Mouse (Mus musculus) MEL (cell line): ENCODE results near the gene Keap1. TPM values are rescaled to one million over a fixed set of nuclear protein-coding genes. Genes with fewer than 3 reads are reported as not detected.

Experiments used
- DNase-seq: peaks from one replicate; pipeline ENCODE4 v3.0.0; 2011; ENCODE audit warnings: low read depth, low spot score
- H3K27ac ChIP-seq: 2 replicates; pipeline ENCODE4 v1.5.1; 2012; ENCODE audit warnings: low read depth, mild to moderate bottlenecking, control low read depth, low read length, moderate library complexity; ENCODE audit not compliant: control insufficient read depth
- H3K27me3 ChIP-seq, 2 experiments: fragments of 150-350 bp in 1 of 2; sonication (generic) in 1 of 2; 2 replicates each; pipeline ENCODE4 v1.6.1; 2012; ENCODE audit warnings: low read length in 2 of 2, mild to moderate bottlenecking in 2 of 2, improper control_type of control experiment in 1 of 2, moderate library complexity in 1 of 2; ENCODE audit not compliant: insufficient read depth in 2 of 2, control insufficient read depth in 1 of 2
- H3K36me3 ChIP-seq, 2 experiments: 2 replicates each; pipeline ENCODE4 v1.6.1; 2012 to 2014; ENCODE audit warnings: low read length in 2 of 2, improper control_type of control experiment in 1 of 2, inconsistent platforms in 1 of 2, mild to moderate bottlenecking in 1 of 2; ENCODE audit not compliant: insufficient read depth in 2 of 2, control insufficient read depth in 1 of 2
- H3K4me1 ChIP-seq, 2 experiments: fragments of 150-350 bp in 1 of 2; sonication (generic) in 1 of 2; 2 replicates each; pipeline ENCODE4 v1.6.1; 2012; ENCODE audit warnings: low read length in 2 of 2, improper control_type of control experiment in 1 of 2, mild to moderate bottlenecking in 1 of 2; ENCODE audit not compliant: insufficient read depth in 2 of 2, control insufficient read depth in 1 of 2
- H3K4me3 ChIP-seq, 2 experiments: fragments of 150-350 bp in 1 of 2; sonication (generic) in 1 of 2; 2 replicates each; pipeline ENCODE4 v1.5.1; 2012; ENCODE audit warnings: low read depth in 2 of 2, low read length in 2 of 2, mild to moderate bottlenecking in 2 of 2, moderate library complexity in 2 of 2, control low read depth in 1 of 2, improper control_type of control experiment in 1 of 2; ENCODE audit not compliant: control insufficient read depth in 1 of 2, insufficient read depth in 1 of 2
- H3K79me2 ChIP-seq: 2 replicates; pipeline ENCODE4 v1.6.1; 2012; ENCODE audit warnings: mild to moderate bottlenecking, low read length, moderate library complexity; ENCODE audit not compliant: control insufficient read depth, poor library complexity, insufficient read depth
- H3K9ac ChIP-seq: 2 replicates; pipeline ENCODE4 v1.6.1; 2012; ENCODE audit warnings: low read depth, mild to moderate bottlenecking, control low read depth, low read length, moderate library complexity; ENCODE audit not compliant: control insufficient read depth, poor library complexity, severe bottlenecking
- H3K9me3 ChIP-seq: fragments of 150-350 bp; sonication (generic); replicated peaks from 2 replicates; pipeline ENCODE4 v1.6.1; 2012; ENCODE audit warnings: mild to moderate bottlenecking, low read length, improper control_type of control experiment, moderate library complexity; ENCODE audit not compliant: insufficient read depth
- BHLHE40 ChIP-seq: IDR thresholded peaks from 2 replicates; pipeline ENCODE4 v1.6.1; 2012; ENCODE audit warnings: low read depth, mild to moderate bottlenecking, inconsistent platforms, low read length, improper control_type of control experiment, borderline replicate concordance
- CHD2 ChIP-seq: IDR thresholded peaks from 2 replicates; pipeline ENCODE4 v1.6.1; 2011; ENCODE audit warnings: low read length, improper control_type of control experiment
- CTCF ChIP-seq, 3 experiments: IDR thresholded peaks in 2 of 3; conservative IDR thresholded peaks in 1 of 3; 2 replicates each; pipeline ENCODE4 v1.5.1; 2011 to 2012; ENCODE audit warnings: low read length in 3 of 3, low read depth in 2 of 3, mild to moderate bottlenecking in 2 of 3, improper control_type of control experiment in 1 of 3, inconsistent platforms in 1 of 3, mixed read lengths in 1 of 3, moderate library complexity in 1 of 3; ENCODE audit not compliant: control insufficient read depth in 1 of 3, insufficient read depth in 1 of 3, poor library complexity in 1 of 3, severe bottlenecking in 1 of 3
- E2F4 ChIP-seq: IDR thresholded peaks from 2 replicates; pipeline ENCODE4 v1.6.1; 2011; ENCODE audit warnings: low read depth, low read length, improper control_type of control experiment, borderline replicate concordance
- ELF1 ChIP-seq: IDR thresholded peaks from 2 replicates; pipeline ENCODE4 v1.6.1; 2014; ENCODE audit warnings: low read depth, mild to moderate bottlenecking, inconsistent platforms, low read length, improper control_type of control experiment, moderate library complexity
- EP300 ChIP-seq, 2 experiments: IDR thresholded peaks; 2 replicates each; pipeline ENCODE4 v1.6.1; 2011; ENCODE audit warnings: improper control_type of control experiment in 2 of 2, low read length in 2 of 2, low read depth in 1 of 2, mild to moderate bottlenecking in 1 of 2
- ETS1 ChIP-seq: IDR thresholded peaks from 2 replicates; pipeline ENCODE4 v1.6.1; 2012; ENCODE audit warnings: low read depth, mild to moderate bottlenecking, inconsistent platforms, low read length, improper control_type of control experiment, moderate library complexity
- GABPA ChIP-seq: IDR thresholded peaks from 2 replicates; pipeline ENCODE4 v1.6.1; 2012; ENCODE audit warnings: low read depth, mild to moderate bottlenecking, inconsistent platforms, low read length, improper control_type of control experiment, moderate library complexity
- GATA1 ChIP-seq: IDR thresholded peaks from 2 replicates; pipeline ENCODE4 v1.6.1; 2011; ENCODE audit warnings: low read depth, low read length, improper control_type of control experiment
- HCFC1 ChIP-seq: IDR thresholded peaks from 2 replicates; pipeline ENCODE4 v1.6.1; 2012; ENCODE audit warnings: low read depth, mild to moderate bottlenecking, inconsistent platforms, low read length, improper control_type of control experiment, moderate library complexity
- JUND ChIP-seq: IDR thresholded peaks from 2 replicates; pipeline ENCODE4 v1.6.1; 2011; ENCODE audit warnings: low read depth, mild to moderate bottlenecking, improper control_type of control experiment, low read length
- KAT2A ChIP-seq: conservative IDR thresholded peaks from 2 replicates; pipeline ENCODE4 v1.6.1; 2012; ENCODE audit warnings: low read depth, low read length, improper control_type of control experiment, inconsistent platforms
- MAFK ChIP-seq: IDR thresholded peaks from 2 replicates; pipeline ENCODE4 v1.6.1; 2011; ENCODE audit warnings: low read depth, mild to moderate bottlenecking, low read length, improper control_type of control experiment, borderline replicate concordance
- MAX ChIP-seq: IDR thresholded peaks from 2 replicates; pipeline ENCODE4 v1.6.1; 2011; ENCODE audit warnings: low read length, improper control_type of control experiment
- MAZ ChIP-seq: IDR thresholded peaks from 2 replicates; pipeline ENCODE4 v1.6.1; 2012; ENCODE audit warnings: low read depth, mild to moderate bottlenecking, inconsistent platforms, low read length, improper control_type of control experiment
- MEF2A ChIP-seq: IDR thresholded peaks from 2 replicates; pipeline ENCODE4 v1.6.1; 2014; ENCODE audit warnings: low read depth, mild to moderate bottlenecking, inconsistent platforms, low read length, improper control_type of control experiment; ENCODE audit not compliant: poor library complexity, insufficient replicate concordance, severe bottlenecking; ENCODE audit errors: extremely low read depth
- MYB ChIP-seq: IDR thresholded peaks from 2 replicates; pipeline ENCODE4 v1.6.1; 2011; ENCODE audit warnings: mild to moderate bottlenecking, low read depth, low read length, improper control_type of control experiment
- MYC ChIP-seq: IDR thresholded peaks from 2 replicates; pipeline ENCODE4 v1.6.1; 2011; ENCODE audit warnings: low read depth, mild to moderate bottlenecking, low read length, improper control_type of control experiment, moderate library complexity
- NELFE ChIP-seq: IDR thresholded peaks from 2 replicates; pipeline ENCODE4 v1.6.1; 2011; ENCODE audit warnings: low read depth, low read length, improper control_type of control experiment
- NRF1 ChIP-seq: IDR thresholded peaks from 2 replicates; pipeline ENCODE4 v1.6.1; 2014; ENCODE audit warnings: low read depth, mild to moderate bottlenecking, inconsistent platforms, low read length, improper control_type of control experiment, moderate library complexity; ENCODE audit not compliant: poor library complexity, insufficient read depth, severe bottlenecking
- POLR2A ChIP-seq, 2 experiments: IDR thresholded peaks; 2 replicates each; pipeline ENCODE4 v1.6.1; 2011 to 2012; ENCODE audit warnings: low read length in 2 of 2, mild to moderate bottlenecking in 2 of 2, control low read depth in 1 of 2, improper control_type of control experiment in 1 of 2, low read depth in 1 of 2, moderate library complexity in 1 of 2; ENCODE audit not compliant: control insufficient read depth in 1 of 2, insufficient read depth in 1 of 2, poor library complexity in 1 of 2
- POLR2AphosphoS2 ChIP-seq: IDR thresholded peaks from 2 replicates; pipeline ENCODE4 v1.6.1; 2011; ENCODE audit warnings: low read length, improper control_type of control experiment
- POLR2AphosphoS5 ChIP-seq: IDR thresholded peaks from 2 replicates; pipeline ENCODE4 v1.6.1; 2012; ENCODE audit warnings: low read depth, borderline replicate concordance, mild to moderate bottlenecking, inconsistent platforms, low read length, moderate library complexity, mixed read lengths
- RAD21 ChIP-seq: IDR thresholded peaks from 2 replicates; pipeline ENCODE4 v1.6.1; 2011; ENCODE audit warnings: mild to moderate bottlenecking, low read depth, low read length, improper control_type of control experiment
- RCOR1 ChIP-seq: IDR thresholded peaks from 2 replicates; pipeline ENCODE4 v1.6.1; 2012; ENCODE audit warnings: low read depth, mild to moderate bottlenecking, inconsistent platforms, low read length, improper control_type of control experiment
- SIN3A ChIP-seq: IDR thresholded peaks from 2 replicates; pipeline ENCODE4 v1.6.1; 2012; ENCODE audit warnings: low read length, improper control_type of control experiment, inconsistent platforms
- SMC3 ChIP-seq: IDR thresholded peaks from 2 replicates; pipeline ENCODE4 v1.6.1; 2011; ENCODE audit warnings: low read depth, low read length, improper control_type of control experiment
- TAL1 ChIP-seq: IDR thresholded peaks from 2 replicates; pipeline ENCODE4 v1.6.1; 2012; ENCODE audit warnings: mild to moderate bottlenecking, inconsistent platforms, low read length, moderate library complexity, mixed read lengths
- TBP ChIP-seq: IDR thresholded peaks from 2 replicates; pipeline ENCODE4 v1.8.0; 2011; ENCODE audit warnings: low read depth, low read length, improper control_type of control experiment
- TCF12 ChIP-seq: IDR thresholded peaks from 2 replicates; pipeline ENCODE4 v1.6.1; 2014; ENCODE audit warnings: low read depth, mild to moderate bottlenecking, inconsistent platforms, low read length, improper control_type of control experiment, moderate library complexity
- UBTF ChIP-seq: IDR thresholded peaks from 2 replicates; pipeline ENCODE4 v1.6.1; 2012; ENCODE audit warnings: low read depth, mild to moderate bottlenecking, inconsistent platforms, low read length, improper control_type of control experiment, moderate library complexity, borderline replicate concordance; ENCODE audit not compliant: insufficient read depth
- USF1 ChIP-seq: IDR thresholded peaks from 2 replicates; pipeline ENCODE4 v1.6.1; 2014; ENCODE audit warnings: low read depth, mild to moderate bottlenecking, inconsistent platforms, low read length, improper control_type of control experiment, moderate library complexity
- USF2 ChIP-seq, 2 experiments: IDR thresholded peaks; 2 replicates each; pipeline ENCODE4 v1.6.1; 2011 to 2012; ENCODE audit warnings: improper control_type of control experiment in 2 of 2, low read length in 2 of 2, borderline replicate concordance in 1 of 2, inconsistent platforms in 1 of 2, low read depth in 1 of 2, mild to moderate bottlenecking in 1 of 2; ENCODE audit not compliant: insufficient read depth in 1 of 2
- ZC3H11A ChIP-seq: IDR thresholded peaks from 2 replicates; pipeline ENCODE4 v1.6.1; 2012; ENCODE audit warnings: low read depth, mild to moderate bottlenecking, inconsistent platforms, low read length, improper control_type of control experiment
- ZKSCAN1 ChIP-seq: IDR thresholded peaks from 2 replicates; pipeline ENCODE4 v1.6.1; 2012; ENCODE audit warnings: low read depth, mild to moderate bottlenecking, inconsistent platforms, low read length, improper control_type of control experiment, moderate library complexity
- ZMIZ1 ChIP-seq: IDR thresholded peaks from 2 replicates; pipeline ENCODE4 v1.6.1; 2012; ENCODE audit warnings: low read depth, mild to moderate bottlenecking, inconsistent platforms, low read length, improper control_type of control experiment, moderate library complexity
- polyA plus RNA-seq, 2 experiments: library from polyadenylated mRNA; stranded (reverse) in 1 of 2; unstranded in 1 of 2; fragments of >175 nt in 1 of 2; fragments of >200 nt in 1 of 2; gene quantifications; 2 replicates each; pipeline versions ENCODE4 v1.2.1 to v1.2.4; 2012; ENCODE audit warnings: low replicate concordance in 2 of 2, low read depth in 1 of 2; ENCODE audit not compliant: insufficient read length in 2 of 2, insufficient read depth in 1 of 2, missing spikeins in 1 of 2
- total RNA-seq: library from RNA; depleted of rRNA; stranded (reverse); fragments of 300-350 nt; gene quantifications from 2 replicates; pipeline ENCODE4 v1.2.3, GENCODE M21; 2012

Keap1 gene
- total and polyA plus RNA-seq, 3 experiments = 67.5 to 174 (median 171) TPM

DNA sequence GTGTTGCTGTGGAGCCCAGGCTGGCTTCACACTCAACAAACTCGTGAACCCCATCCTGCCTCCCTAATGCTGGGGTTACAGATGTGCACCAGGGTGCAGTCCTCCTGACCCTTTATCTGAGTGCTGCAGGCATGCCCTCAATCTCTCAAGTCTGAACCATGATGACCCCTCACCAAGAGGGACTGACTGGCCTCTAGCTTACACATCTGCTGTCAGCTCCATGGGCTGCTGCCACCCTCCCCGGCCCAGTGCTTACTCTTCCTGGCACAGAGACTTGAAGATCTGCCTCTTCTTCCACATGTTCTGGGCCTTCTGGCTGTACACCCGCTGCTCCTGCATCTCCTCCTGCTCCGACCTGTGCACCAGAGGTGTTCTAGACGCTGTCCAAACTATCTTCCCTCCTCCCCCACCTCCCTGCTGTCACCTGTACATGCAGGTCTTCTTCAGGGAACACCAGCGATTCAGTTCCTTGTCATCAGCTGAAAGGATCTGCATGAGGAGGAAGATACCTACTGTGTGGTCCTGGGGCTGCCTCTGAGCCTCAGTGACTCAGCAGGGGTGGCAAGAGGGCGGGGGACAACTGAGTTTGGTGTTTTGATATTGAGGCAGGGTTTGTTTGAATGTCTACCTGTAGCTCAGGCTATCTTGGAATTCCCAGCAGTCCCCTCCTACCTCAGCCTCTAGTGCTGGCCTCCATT is 36.0 kb upstream of the Keap1 start:
- no peaks in the 10 kb centered on the region for H3K4me1 ChIP-seq
- peak; percentile 51 for DNase-seq
- H3K9me3 ChIP-seq = no peaks in the 10 kb centered on the region
- H3K9ac ChIP-seq = no peak overlapping the region
- H3K27ac ChIP-seq = no peak overlapping the region
- H3K36me3 ChIP-seq = peaks cover 0 to 65% of the 10 kb centered on the region in 2 experiments; a peak in 2 of 4 replicates
- no peaks in the 10 kb centered on the region for H3K27me3 ChIP-seq
- no peaks in the 10 kb centered on the region for H3K79me2 ChIP-seq
- no peak overlapping the region for H3K4me3 ChIP-seq
- no peak for TF ChIP-seq RCOR1
- TF ChIP-seq MAZ = no peak
- TF ChIP-seq TCF12 = no peak
- peak in 1 of 2 experiments; percentile 55; a peak in 1 of 4 replicates for TF ChIP-seq POLR2A (IDR thresholded peaks at IDR 0.05; ENCODE audit: control insufficient read depth in 1 of 2, insufficient read depth in 1 of 2, low read depth in 1 of 2, low read length in 2 of 2, poor library complexity in 1 of 2)
- TF ChIP-seq MAFK = no peak
- peak; percentile 46 for TF ChIP-seq POLR2AphosphoS2
- no peak for TF ChIP-seq CHD2
- no peak for TF ChIP-seq ZC3H11A
- no peak for TF ChIP-seq CTCF (IDR thresholded peaks at IDR 0.05 in 2 of 3, conservative IDR thresholded peaks at IDR 0.05 in 1 of 3; ENCODE audit: control insufficient read depth in 1 of 3, insufficient read depth in 1 of 3, low read depth in 2 of 3, low read length in 3 of 3, poor library complexity in 1 of 3, severe bottlenecking in 1 of 3)
- TF ChIP-seq HCFC1 = no peak
- no peak for TF ChIP-seq BHLHE40
- peak; percentile 26; the same call in 1 of the 2 replicates for TF ChIP-seq ZMIZ1
- TF ChIP-seq TAL1 = peak; percentile 54; the same call in 1 of the 2 replicates
- TF ChIP-seq MYC = no peak
- no peak for TF ChIP-seq EP300 (IDR thresholded peaks at IDR 0.05; ENCODE audit: low read depth in 1 of 2, low read length in 2 of 2)
- TF ChIP-seq NRF1 = no peak
- TF ChIP-seq UBTF = no peak
- no peak for TF ChIP-seq JUND
- peak; percentile 92 for TF ChIP-seq ZKSCAN1
- TF ChIP-seq KAT2A = no peak
- no peak for TF ChIP-seq ETS1
- no peak for TF ChIP-seq RAD21
- TF ChIP-seq GATA1 = no peak
- TF ChIP-seq E2F4 = no peak
- peak; percentile 38; the same call in 1 of the 2 replicates for TF ChIP-seq NELFE
- no peak for TF ChIP-seq USF2 (IDR thresholded peaks at IDR 0.05; ENCODE audit: borderline replicate concordance in 1 of 2, insufficient read depth in 1 of 2, low read depth in 1 of 2, low read length in 2 of 2)
- 0 out of 2 replicates have a peak, but pooled peaks have one; percentile 37 for TF ChIP-seq SIN3A
- TF ChIP-seq GABPA = no peak
- no peak for TF ChIP-seq ELF1
- no peak for TF ChIP-seq USF1
- no peak for TF ChIP-seq MAX
- no peak for TF ChIP-seq MYB
- TF ChIP-seq TBP = peak; percentile 40; the same call in 1 of the 2 replicates
- TF ChIP-seq MEF2A = no peak
- peak; percentile 19; the same call in 1 of the 2 replicates for TF ChIP-seq SMC3
- TF ChIP-seq POLR2AphosphoS5 = no peak; the same call in none of the 2 replicates
